Mouse (Mus musculus) right cerebral cortex, postnatal 10 days (tissue): ENCODE data around the gene Vdr.

Experiments
- DNase-seq, 2 experiments: peaks; one replicate each; pipeline ENCODE4 v3.0.0; 2021; ENCODE audit warnings: low spot score in 2 of 2

Vdr gene

GRCm38 (mm10) chr15:97812126-97812525, 98.3 kb downstream of the Vdr start:
- peak; percentile 87 to 89 for DNase-seq

DNA sequence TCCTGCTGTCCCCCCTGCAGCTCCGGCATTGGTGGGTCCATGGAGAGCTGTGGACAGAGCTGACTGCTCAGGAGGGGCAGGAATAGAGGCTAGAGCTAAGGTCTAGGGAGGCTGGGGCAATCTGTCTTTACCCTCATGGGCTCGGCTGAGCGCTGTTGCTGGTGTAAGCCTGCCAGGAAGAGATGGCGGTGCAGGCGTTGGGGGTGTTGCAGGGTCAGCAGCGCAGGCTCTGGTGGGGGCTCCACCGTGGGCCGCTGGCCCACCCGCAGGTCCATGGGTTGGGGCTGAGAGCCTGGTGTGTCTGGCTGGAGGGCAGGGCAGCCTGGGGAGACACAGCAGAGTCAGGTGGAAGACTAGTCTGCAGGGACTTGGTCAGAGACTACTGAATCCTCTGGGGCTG, 99.1 kb downstream of the Vdr start:
- no peak for DNase-seq

GRCm38 (mm10) chr15:97810399-97810798, 100.0 kb downstream of the Vdr start:
- no peak for DNase-seq

DNA sequence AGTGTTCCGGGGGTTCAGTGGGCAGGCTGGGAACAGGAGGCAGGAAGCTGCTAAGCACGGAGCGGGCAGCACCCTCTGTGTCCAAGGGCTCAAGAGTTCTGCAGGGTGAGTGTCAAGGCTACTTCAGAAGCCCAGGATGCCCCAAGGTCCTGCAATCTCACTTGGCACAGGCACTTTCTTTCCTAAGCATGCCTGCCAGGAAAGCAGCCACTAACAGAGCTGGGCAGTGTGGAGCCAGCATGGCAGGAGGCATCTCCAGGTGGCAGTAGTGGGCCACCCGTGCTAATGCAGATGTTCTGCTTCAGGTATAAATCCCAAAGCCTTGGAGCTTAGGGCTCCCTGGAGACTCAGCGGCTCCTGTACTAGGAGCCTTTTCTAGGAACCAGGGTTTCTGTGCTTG, 100.5 kb downstream of the Vdr start:
- DNase-seq, result no peak

DNA sequence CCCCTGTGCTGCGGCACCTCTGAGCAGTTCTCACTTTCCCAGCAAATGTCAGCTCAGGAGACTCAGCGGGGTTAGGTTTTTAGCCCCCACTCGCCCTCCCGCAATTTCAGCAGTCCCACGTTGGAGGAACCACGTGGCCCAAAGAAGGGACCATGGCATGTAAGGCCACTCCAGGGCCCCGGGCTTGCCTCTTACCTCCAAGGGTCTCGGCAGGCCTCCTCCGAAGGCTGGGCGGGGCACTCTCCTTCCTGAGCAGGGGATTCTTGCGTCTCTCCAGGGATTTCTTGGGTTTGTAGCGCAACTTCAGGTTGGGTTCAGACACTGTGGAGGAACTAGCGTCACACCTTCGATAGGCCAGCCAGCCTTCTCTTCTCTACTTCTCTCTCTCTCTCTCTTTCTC, 101.2 kb downstream of the Vdr start:
- no peak for DNase-seq

- DNase-seq, result no peak
Measured at GRCm38 (mm10) chr15:97808532-97808931, 101.9 kb downstream of the Vdr start.

DNA sequence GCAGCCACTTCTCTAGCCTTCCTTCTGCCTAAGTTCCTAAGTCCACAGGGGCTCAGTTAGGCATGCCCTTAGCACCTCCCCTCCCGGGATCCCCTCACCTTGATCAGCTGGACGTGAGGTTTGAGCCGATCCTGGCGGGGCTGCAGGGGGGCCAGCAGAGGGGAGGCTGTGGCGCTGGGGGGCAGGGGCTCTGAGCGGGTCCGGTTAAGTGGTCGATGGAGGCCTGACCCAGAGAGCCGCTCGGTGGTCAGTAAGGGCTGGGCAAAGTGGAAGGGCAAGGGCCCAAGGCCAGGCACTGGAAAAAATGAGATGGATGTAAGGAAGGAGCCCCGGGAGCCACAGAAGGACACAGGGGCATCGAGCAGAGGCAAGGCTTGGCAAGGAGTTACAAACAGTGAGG, 102.6 kb downstream of the Vdr start:
- no peak for DNase-seq
